Mouse (Mus musculus) liver, embryonic 14.5 days (tissue): ENCODE results near the gene Smarcc2.

ENCODE experiments used
- CTCF ChIP-seq: IDR thresholded peaks from 2 replicates; pipeline ENCODE4 v1.5.1; 2016; ENCODE audit warnings: antibody characterized with exemption, low read depth, control low read depth
- EP300 ChIP-seq: IDR thresholded peaks from 2 replicates; pipeline ENCODE4 v1.6.1; 2016; ENCODE audit warnings: antibody characterized with exemption, low read depth

- TF ChIP-seq CTCF (no peak), EP300 (0 out of 2 replicates have a peak, but pooled peaks have one; percentile 12)
These were observed 591 bp downstream of the Smarcc2 start for GRCm38 (mm10) chr10:128459409-128460269.
